ENCODE assay signal across 8 mouse cellular contexts in the genomic region with DNA sequence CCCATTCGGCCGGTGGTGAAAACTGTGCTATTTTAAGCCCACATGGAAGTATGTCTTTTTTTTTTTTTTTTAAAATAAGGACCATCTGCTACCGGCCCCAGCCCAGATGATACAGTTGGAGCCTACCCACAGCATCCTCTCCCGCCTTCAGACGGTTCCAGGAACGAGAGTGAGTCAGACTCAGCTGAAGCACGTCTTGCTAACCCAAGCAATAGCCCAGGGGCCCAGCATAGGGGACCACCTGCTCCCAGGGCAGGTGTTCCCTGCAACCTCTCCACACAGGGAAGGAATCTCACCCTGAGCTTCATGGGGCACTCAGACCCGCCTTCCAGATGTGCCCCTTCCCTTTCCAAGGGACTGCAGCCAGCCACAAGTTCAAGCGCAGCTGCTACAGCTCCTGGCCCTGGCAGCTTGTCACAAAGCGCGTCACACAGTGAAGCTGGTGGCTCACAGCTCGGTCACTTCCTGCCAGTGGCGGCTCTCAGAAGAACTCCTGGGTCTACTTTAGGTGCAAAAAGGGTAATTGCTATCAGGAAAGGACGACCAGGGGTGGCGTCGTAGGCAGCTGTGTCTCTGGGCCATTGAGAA.
DNase-seq lines count a peak whose midpoint lies in the region; ATAC-seq lines count a peak whose summit lies in the region.

No protein-coding gene starts in this region.

- no peaks in the 10 kb centered on the region for H3K36me3 ChIP-seq in liver, embryonic 11.5 days (ENCODE audit: control insufficient read depth, insufficient read depth, low read length)
- no peaks in the 10 kb centered on the region for H3K36me3 ChIP-seq in splenic B cell, adult 2 months (ENCODE audit: control insufficient read depth, insufficient read depth, low read length, poor library complexity, severe bottlenecking)
- H3K36me3 ChIP-seq in midbrain, embryonic 14.5 days (ENCODE audit: control insufficient read depth, insufficient read depth, low read length), result no peaks in the 10 kb centered on the region

- H3K4me2 ChIP-seq in liver, embryonic 11.5 days, result no peak overlapping the region
- no peak overlapping the region for H3K4me2 ChIP-seq in midbrain, embryonic 14.5 days (ENCODE audit: low read length)

- no peak overlapping the region for H3K9ac ChIP-seq in liver, embryonic 11.5 days (ENCODE audit: low read depth, low read length)
- H3K9ac ChIP-seq in midbrain, embryonic 14.5 days (replicated peaks; ENCODE audit: low read length), result no peak overlapping the region

- peak; percentile 80 for ATAC-seq in inflammation-experienced regulatory T-cells, adult 6 months
- peak; percentile 23; the same call in 1 of the 2 replicates for ATAC-seq in liver, embryonic 11.5 days (replicated peaks; ENCODE audit: low FRiP score)
- no peak for ATAC-seq in midbrain, embryonic 14.5 days (ENCODE audit: low FRiP score, low TSS enrichment)

- H3K4me1 ChIP-seq in liver, embryonic 11.5 days (replicated peaks; ENCODE audit: control insufficient read depth, insufficient read depth, low read length), result peaks cover 19% of the 10 kb centered on the region
- no peaks in the 10 kb centered on the region for H3K4me1 ChIP-seq in midbrain, embryonic 14.5 days (ENCODE audit: control insufficient read depth, insufficient read depth, low read length)

- no peaks in the 10 kb centered on the region for H3K9me3 ChIP-seq in liver, embryonic 11.5 days (ENCODE audit: control insufficient read depth, low read length)
- no peaks in the 10 kb centered on the region for H3K9me3 ChIP-seq in midbrain, embryonic 14.5 days (ENCODE audit: control insufficient read depth, low read length)

- H3K27me3 ChIP-seq in liver, embryonic 11.5 days (replicated peaks; ENCODE audit: control insufficient read depth, insufficient read depth, low read length), result no peaks in the 10 kb centered on the region
- H3K27me3 ChIP-seq in splenic B cell, adult 2 months (ENCODE audit: control insufficient read depth, insufficient read depth, low read length, poor library complexity, severe bottlenecking), result no peaks in the 10 kb centered on the region
- no peaks in the 10 kb centered on the region for H3K27me3 ChIP-seq in midbrain, embryonic 14.5 days (ENCODE audit: control insufficient read depth, insufficient read depth, low read length)

- H3K27ac ChIP-seq in liver, embryonic 11.5 days (ENCODE audit: low read depth, low read length), result no peak overlapping the region
- no peak overlapping the region for H3K27ac ChIP-seq in midbrain, embryonic 14.5 days (replicated peaks; ENCODE audit: low read depth, low read length)

- H3K4me3 ChIP-seq in liver, embryonic 11.5 days (ENCODE audit: low read depth, low read length), result no peak overlapping the region
- no peak overlapping the region for H3K4me3 ChIP-seq in midbrain, embryonic 14.5 days (replicated peaks; ENCODE audit: low read depth, low read length)

- DNase-seq in kidney, postnatal 10 days, result peak; percentile 50
- no peak for DNase-seq in kidney, adult 18-20 months
- peak; percentile 31 for DNase-seq in forelimb bud, embryonic 11.5 days (ENCODE audit: low read depth, low spot score)
- DNase-seq in liver, embryonic 11.5 days (ENCODE audit: low spot score), result no peak
- DNase-seq in splenic B cell, adult 2 months (ENCODE audit: low read depth, low spot score), result peak; percentile 63
- DNase-seq in midbrain, embryonic 14.5 days, result no peak
- no peak for DNase-seq in embryo, embryonic 10.5 days (ENCODE audit: low spot score)

- 40% methylated on average over 16 of the region's 16 CpGs for WGBS in liver, embryonic 11.5 days
- 87% methylated on average over 16 of the region's 16 CpGs for WGBS in midbrain, embryonic 14.5 days

Comparison
In these comparisons a context has a peak if more than half of its experiments do, and no peak if none do; other contexts are left out.
1. DNase-seq: peak in kidney, postnatal 10 days (single experiment), forelimb bud, embryonic 11.5 days (single experiment) and splenic B cell, adult 2 months (single experiment); none in kidney, adult 18-20 months (single experiment), liver, embryonic 11.5 days (single experiment), midbrain, embryonic 14.5 days (single experiment) and embryo, embryonic 10.5 days (single experiment).